Mouse (Mus musculus): ENCODE data around the gene Tmem247. TPM values are rescaled to one million over a fixed set of nuclear protein-coding genes. Genes with fewer than 3 reads are reported as not detected.

Gene Tmem247
- polyA plus RNA-seq, 1 experiment from 2014 or later, result not detected

GRCm38 (mm10) chr17:86903596-86903995 is 13.6 kb upstream of the Tmem247 start:
- WGBS, result 32% methylated on average over 7 of the region's 7 CpGs
- H3K9ac ChIP-seq, result no peak overlapping the region
- no peak for ATAC-seq (replicated peaks; ENCODE audit: low FRiP score)
- peaks cover 32% of the 10 kb centered on the region for H3K4me1 ChIP-seq
- no peaks in the 10 kb centered on the region for H3K36me3 ChIP-seq
- H3K27me3 ChIP-seq, result peaks cover 13% of the 10 kb centered on the region; the same call in 1 of the 2 replicates
- H3K9me3 ChIP-seq (replicated peaks), result no peaks in the 10 kb centered on the region
- H3K4me2 ChIP-seq, result no peak overlapping the region
- H3K4me3 ChIP-seq (replicated peaks), result no peak overlapping the region
- H3K27ac ChIP-seq, result no peak overlapping the region

GRCm38 (mm10) chr17:86904206-86904605 is 12.9 kb upstream of the Tmem247 start:
- ATAC-seq (replicated peaks; ENCODE audit: low FRiP score), result no peak
- no peaks in the 10 kb centered on the region for H3K9me3 ChIP-seq (replicated peaks)
- no peak overlapping the region for H3K27ac ChIP-seq
- H3K27me3 ChIP-seq, result peaks cover 19% of the 10 kb centered on the region; the same call in 1 of the 2 replicates
- WGBS, result 62% methylated on average over 3 of the region's 3 CpGs
- no peaks in the 10 kb centered on the region for H3K36me3 ChIP-seq
- no peak overlapping the region for H3K4me3 ChIP-seq (replicated peaks)
- H3K4me2 ChIP-seq, result no peak overlapping the region
- H3K4me1 ChIP-seq, result peaks cover 32% of the 10 kb centered on the region
- H3K9ac ChIP-seq, result no peak overlapping the region

GRCm38 (mm10) chr17:86905297-86906135 is 11.6 kb upstream of the Tmem247 start:
- H3K4me2 ChIP-seq, result peak overlapping the region; percentile 35
- ATAC-seq (replicated peaks; ENCODE audit: low FRiP score), result peak; percentile 55
- peaks cover 21% of the 10 kb centered on the region; the same call in 1 of the 2 replicates for H3K27me3 ChIP-seq
- H3K4me1 ChIP-seq, result peaks cover 30% of the 10 kb centered on the region
- H3K9ac ChIP-seq, result no peak overlapping the region
- H3K27ac ChIP-seq, result peak overlapping the region; percentile 63
- no peak overlapping the region for H3K4me3 ChIP-seq (replicated peaks)
- no peaks in the 10 kb centered on the region for H3K9me3 ChIP-seq (replicated peaks)
- 18% methylated on average over 19 of the region's 19 CpGs for WGBS
- no peaks in the 10 kb centered on the region for H3K36me3 ChIP-seq

GRCm38 (mm10) chr17:86906136-86906461 is 11.0 kb upstream of the Tmem247 start:
- Histone ChIP-seq H3K9ac (no peak overlapping the region), H3K27me3 (peaks cover 21% of the 10 kb centered on the region; the same call in 1 of the 2 replicates), H3K4me1 (peaks cover 30% of the 10 kb centered on the region), H3K27ac (peak overlapping the region; percentile 63), H3K4me3 (replicated peaks) (no peak overlapping the region), H3K36me3 (no peaks in the 10 kb centered on the region), H3K4me2 (peak overlapping the region; percentile 35), H3K9me3 (replicated peaks) (no peaks in the 10 kb centered on the region)
- WGBS, result 2% methylated on average over 9 of the region's 9 CpGs
- no peak for ATAC-seq (replicated peaks; ENCODE audit: low FRiP score)

GRCm38 (mm10) chr17:86906601-86907000 is 10.5 kb upstream of the Tmem247 start:
- Histone ChIP-seq H3K27ac (no peak overlapping the region), H3K4me1 (peaks cover 33% of the 10 kb centered on the region), H3K9ac (no peak overlapping the region), H3K9me3 (replicated peaks) (no peaks in the 10 kb centered on the region), H3K27me3 (peaks cover 21% of the 10 kb centered on the region; the same call in 1 of the 2 replicates), H3K36me3 (no peaks in the 10 kb centered on the region), H3K4me2 (no peak overlapping the region), H3K4me3 (replicated peaks) (no peak overlapping the region)
- no peak for ATAC-seq (replicated peaks; ENCODE audit: low FRiP score)
- WGBS, result 24% methylated on average over 6 of the region's 6 CpGs

- Histone ChIP-seq H3K36me3 (no peaks in the 10 kb centered on the region), H3K9ac (no peak overlapping the region), H3K4me1 (peaks cover 34% of the 10 kb centered on the region), H3K27ac (no peak overlapping the region), H3K9me3 (replicated peaks) (no peaks in the 10 kb centered on the region), H3K4me3 (replicated peaks) (no peak overlapping the region), H3K4me2 (no peak overlapping the region), H3K27me3 (peaks cover 21% of the 10 kb centered on the region; the same call in 1 of the 2 replicates)
- 95% methylated on average over 3 of the region's 3 CpGs for whole genome bisulfite sequencing
- no peak for ATAC-seq (replicated peaks; ENCODE audit: low FRiP score)
Measured at GRCm38 (mm10) chr17:86907092-86907491, 10.1 kb upstream of the Tmem247 start.

GRCm38 (mm10) chr17:86908316-86908715 is 8.8 kb upstream of the Tmem247 start:
- Histone ChIP-seq H3K9ac (no peak overlapping the region), H3K27me3 (peaks cover 21% of the 10 kb centered on the region; the same call in 1 of the 2 replicates), H3K4me3 (replicated peaks) (no peak overlapping the region), H3K4me2 (no peak overlapping the region), H3K9me3 (replicated peaks) (no peaks in the 10 kb centered on the region), H3K4me1 (peaks cover 34% of the 10 kb centered on the region), H3K27ac (no peak overlapping the region), H3K36me3 (no peaks in the 10 kb centered on the region)
- WGBS, result 49% methylated on average over 8 of the region's 8 CpGs
- ATAC-seq (replicated peaks; ENCODE audit: low FRiP score), result no peak

GRCm38 (mm10) chr17:86909733-86910495 is 7.2 kb upstream of the Tmem247 start:
- WGBS, result 66% methylated on average over 14 of the region's 14 CpGs
- no peak overlapping the region for H3K27ac ChIP-seq
- no peak for ATAC-seq (replicated peaks; ENCODE audit: low FRiP score)

GRCm38 (mm10) chr17:86911261-86911660 is 5.9 kb upstream of the Tmem247 start:
- no peak overlapping the region for H3K4me3 ChIP-seq (replicated peaks)
- no peak for ATAC-seq (replicated peaks; ENCODE audit: low FRiP score)

More at GRCm38 (mm10) chr17:86909733-86910495, 7.2 kb upstream of the Tmem247 start:
- Histone ChIP-seq H3K36me3 (no peaks in the 10 kb centered on the region), H3K4me2 (no peak overlapping the region), H3K4me3 (replicated peaks) (no peak overlapping the region), H3K4me1 (peaks cover 19% of the 10 kb centered on the region), H3K9me3 (replicated peaks) (no peaks in the 10 kb centered on the region), H3K9ac (no peak overlapping the region), H3K27me3 (peaks cover 21% of the 10 kb centered on the region; the same call in 1 of the 2 replicates)

GRCm38 (mm10) chr17:86913003-86913607 is 4.0 kb upstream of the Tmem247 start:
- Histone ChIP-seq H3K4me1 (peaks cover 11% of the 10 kb centered on the region; the same call in 1 of the 2 replicates), H3K36me3 (no peaks in the 10 kb centered on the region), H3K27me3 (0 out of 2 replicates have a peak, but pooled peaks cover 10% of the 10 kb centered on the region), H3K9ac (no peak overlapping the region), H3K4me3 (replicated peaks) (no peak overlapping the region), H3K9me3 (replicated peaks) (no peaks in the 10 kb centered on the region), H3K4me2 (no peak overlapping the region), H3K27ac (no peak overlapping the region)
- WGBS, result 69% methylated on average over 7 of the region's 7 CpGs
- no peak for ATAC-seq (replicated peaks; ENCODE audit: low FRiP score)

More at GRCm38 (mm10) chr17:86911261-86911660, 5.9 kb upstream of the Tmem247 start:
- Histone ChIP-seq H3K9ac (no peak overlapping the region), H3K4me1 (peaks cover 9% of the 10 kb centered on the region; the same call in 1 of the 2 replicates), H3K27ac (no peak overlapping the region), H3K4me2 (no peak overlapping the region), H3K27me3 (peaks cover 21% of the 10 kb centered on the region; the same call in 1 of the 2 replicates), H3K9me3 (replicated peaks) (no peaks in the 10 kb centered on the region), H3K36me3 (no peaks in the 10 kb centered on the region)
- WGBS, result 55% methylated on average over 5 of the region's 5 CpGs

- Histone ChIP-seq H3K27me3 (no peaks in the 10 kb centered on the region), H3K36me3 (no peaks in the 10 kb centered on the region), H3K9me3 (replicated peaks) (no peaks in the 10 kb centered on the region), H3K27ac (no peak overlapping the region), H3K9ac (no peak overlapping the region), H3K4me3 (replicated peaks) (no peak overlapping the region), H3K4me1 (peaks cover 8% of the 10 kb centered on the region), H3K4me2 (no peak overlapping the region)
- 86% methylated on average over 4 of the region's 4 CpGs for WGBS
- no peak for ATAC-seq (replicated peaks; ENCODE audit: low FRiP score)
Measured at GRCm38 (mm10) chr17:86915540-86915939, 1.6 kb upstream of the Tmem247 start.
